Mouse (Mus musculus) lung, embryonic 15.5 days (tissue): ENCODE data around the gene Tbc1d15. TPM values are rescaled to one million over a fixed set of nuclear protein-coding genes. Genes with fewer than 3 reads are reported as not detected.

ENCODE experiments used
- ATAC-seq: fragments of 200-750 bp; cut with Nextera tagmentation; 2 replicates; pipeline ENCODE4 v1.8.0; 2017; ENCODE audit warnings: moderate number of reproducible peaks, borderline replicate concordance; ENCODE audit not compliant: low FRiP score, low TSS enrichment; ENCODE audit errors: extremely low read depth
- H3K27ac ChIP-seq: fragments of 300-500 bp; sonication (generic); 2 replicates; pipeline ENCODE4 v1.5.1; 2015; ENCODE audit warnings: moderate library complexity, mild to moderate bottlenecking, inconsistent platforms
- H3K27me3 ChIP-seq: fragments of 300-500 bp; sonication (generic); 2 replicates; pipeline ENCODE4 v1.6.1; 2015; ENCODE audit warnings: inconsistent platforms
- H3K36me3 ChIP-seq: fragments of 300-500 bp; sonication (generic); 2 replicates; pipeline ENCODE4 v1.6.1; 2015; ENCODE audit warnings: inconsistent platforms
- H3K4me1 ChIP-seq: fragments of 300-500 bp; sonication (generic); 2 replicates; pipeline ENCODE4 v1.6.1; 2015; ENCODE audit warnings: inconsistent platforms
- H3K4me2 ChIP-seq: fragments of 300-500 bp; sonication (generic); 2 replicates; pipeline ENCODE4 v1.6.1; 2015; ENCODE audit warnings: inconsistent platforms, mild to moderate bottlenecking, moderate library complexity
- H3K4me3 ChIP-seq: fragments of 300-500 bp; sonication (generic); 2 replicates; pipeline ENCODE4 v1.5.1; 2015; ENCODE audit warnings: mild to moderate bottlenecking, inconsistent platforms
- H3K9ac ChIP-seq: fragments of 300-500 bp; sonication (generic); 2 replicates; pipeline ENCODE4 v1.6.1; 2015; ENCODE audit warnings: inconsistent platforms
- H3K9me3 ChIP-seq: fragments of 300-500 bp; sonication (generic); 2 replicates; pipeline ENCODE4 v1.6.1; 2016; ENCODE audit warnings: inconsistent platforms
- WGBS: fragments of 180-500 bp; shearing (Covaris S2); methylation state at CpG from one replicate; pipeline ENCODE4 v1.1.7; 2015; 5-methylcytosine and 5-hydroxymethylcytosine counted together
- polyA plus RNA-seq: library from polyadenylated mRNA; unstranded; fragments of >200 nt; fragmentation: Nextera tagmentation; extraction: Ambion mirVana; gene quantifications from 2 replicates; pipeline ENCODE4 v1.2.1, GENCODE M21; 2015

Tbc1d15 gene
- polyA plus RNA-seq, 1 experiment from 2014 or later, result 57.4 TPM

GRCm38 (mm10) chr10:115270612-115271390 lies 19.5 kb upstream of the Tbc1d15 start:
- WGBS, result 83% methylated on average over 12 of the region's 12 CpGs
- Histone ChIP-seq H3K36me3 (no peaks in the 10 kb centered on the region), H3K9me3 (no peaks in the 10 kb centered on the region), H3K9ac (no peak overlapping the region), H3K4me2 (no peak overlapping the region), H3K27me3 (no peaks in the 10 kb centered on the region), H3K4me1 (no peaks in the 10 kb centered on the region), H3K4me3 (no peak overlapping the region), H3K27ac (no peak overlapping the region)
- no peak for ATAC-seq

DNA sequence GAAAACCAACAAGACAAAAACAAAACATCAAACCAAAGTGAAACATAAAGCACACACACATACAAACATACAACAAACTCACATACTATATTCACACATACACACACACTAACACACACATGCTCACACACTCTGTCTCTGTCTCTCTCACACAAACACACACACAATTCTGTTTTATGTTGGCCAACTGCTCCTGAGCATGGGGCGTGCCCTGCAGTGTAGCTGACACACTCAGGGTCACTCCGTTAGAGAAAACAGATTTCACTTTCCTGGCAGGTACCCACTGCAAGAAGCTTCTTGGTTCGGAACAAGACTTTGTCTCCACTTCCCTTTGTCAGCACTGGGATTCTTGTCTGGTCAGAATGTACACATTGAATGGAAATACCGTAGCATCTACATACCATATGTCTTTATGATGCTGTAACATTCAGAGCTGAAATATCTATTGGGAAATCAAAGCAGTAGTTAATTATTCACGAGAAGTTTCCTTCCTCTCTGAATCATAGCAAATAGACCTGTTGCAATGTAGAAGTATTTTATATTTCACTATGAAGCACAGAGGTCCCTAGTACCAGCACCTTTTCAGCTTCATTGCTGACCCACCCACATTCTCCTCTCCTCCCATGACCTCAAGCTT lies 11.8 kb upstream of the Tbc1d15 start:
- Histone ChIP-seq H3K9me3 (no peaks in the 10 kb centered on the region), H3K4me1 (no peaks in the 10 kb centered on the region), H3K27me3 (no peaks in the 10 kb centered on the region), H3K36me3 (no peaks in the 10 kb centered on the region), H3K4me2 (no peak overlapping the region), H3K27ac (no peak overlapping the region), H3K9ac (no peak overlapping the region), H3K4me3 (no peak overlapping the region)
- WGBS, result 63% methylated on average over 5 of the region's 5 CpGs
- no peak for ATAC-seq

GRCm38 (mm10) chr10:115262261-115262660 lies 11.0 kb upstream of the Tbc1d15 start:
- no peaks in the 10 kb centered on the region for H3K27me3 ChIP-seq
- H3K9me3 ChIP-seq, result no peaks in the 10 kb centered on the region
- WGBS, result 59% methylated on average over 2 of the region's 2 CpGs
- H3K36me3 ChIP-seq, result no peaks in the 10 kb centered on the region
- H3K4me3 ChIP-seq, result no peak overlapping the region
- H3K4me1 ChIP-seq, result no peaks in the 10 kb centered on the region
- H3K9ac ChIP-seq, result no peak overlapping the region
- no peak for ATAC-seq
- no peak overlapping the region for H3K27ac ChIP-seq
- no peak overlapping the region for H3K4me2 ChIP-seq

GRCm38 (mm10) chr10:115261428-115261827 lies 10.2 kb upstream of the Tbc1d15 start:
- no peak overlapping the region for H3K9ac ChIP-seq
- no peak for ATAC-seq
- H3K4me3 ChIP-seq, result no peak overlapping the region
- H3K4me1 ChIP-seq, result no peaks in the 10 kb centered on the region
- no peaks in the 10 kb centered on the region for H3K36me3 ChIP-seq
- no peak overlapping the region for H3K4me2 ChIP-seq
- no peak overlapping the region for H3K27ac ChIP-seq
- 82% methylated on average over 3 of the region's 3 CpGs for WGBS
- H3K9me3 ChIP-seq, result no peaks in the 10 kb centered on the region
- H3K27me3 ChIP-seq, result no peaks in the 10 kb centered on the region

- Histone ChIP-seq H3K9me3 (no peaks in the 10 kb centered on the region), H3K27me3 (no peaks in the 10 kb centered on the region), H3K4me2 (no peak overlapping the region), H3K36me3 (no peaks in the 10 kb centered on the region), H3K4me3 (no peak overlapping the region), H3K9ac (no peak overlapping the region), H3K4me1 (peaks cover 2% of the 10 kb centered on the region; the same call in 1 of the 2 replicates), H3K27ac (no peak overlapping the region)
- 78% methylated on average over 5 of the region's 5 CpGs for WGBS
- no peak for ATAC-seq
These were observed 4.9 kb upstream of the Tbc1d15 start for GRCm38 (mm10) chr10:115256162-115256561.

GRCm38 (mm10) chr10:115253521-115253920 lies 2.3 kb upstream of the Tbc1d15 start:
- WGBS, result 64% methylated on average over 3 of the region's 3 CpGs
- Histone ChIP-seq H3K4me2 (no peak overlapping the region), H3K9ac (no peak overlapping the region), H3K4me3 (no peak overlapping the region), H3K4me1 (peaks cover 10% of the 10 kb centered on the region), H3K27me3 (no peaks in the 10 kb centered on the region), H3K36me3 (no peaks in the 10 kb centered on the region), H3K27ac (no peak overlapping the region), H3K9me3 (no peaks in the 10 kb centered on the region)
- ATAC-seq, result no peak

DNA sequence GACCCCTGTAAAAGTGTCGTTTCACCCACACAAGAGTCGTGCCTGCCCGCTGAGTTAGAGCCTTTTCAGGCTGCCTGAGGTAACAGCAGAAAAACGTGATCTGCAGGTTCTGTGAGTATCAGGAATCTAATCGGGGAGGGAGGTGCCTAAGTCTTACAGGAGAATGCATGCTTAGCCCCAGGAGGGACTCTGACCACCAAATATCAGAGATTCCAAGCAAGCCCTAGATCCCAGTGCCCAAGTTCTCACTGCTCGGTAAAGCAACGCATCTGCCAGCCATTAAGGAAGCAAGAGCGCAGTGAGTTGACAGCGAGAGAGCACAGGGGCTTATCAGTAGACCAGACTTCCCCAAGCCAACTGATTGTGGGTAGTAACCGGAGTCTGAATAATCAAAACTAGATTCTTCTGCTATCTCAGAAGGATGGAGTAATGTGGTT lies 1.1 kb upstream of the Tbc1d15 start:
- peak overlapping the region; percentile 75 for H3K27ac ChIP-seq
- H3K4me2 ChIP-seq, result peak overlapping the region; percentile 73
- ATAC-seq, result no peak
- WGBS, result 4% methylated on average over 10 of the region's 10 CpGs
- no peaks in the 10 kb centered on the region for H3K9me3 ChIP-seq
- peak overlapping the region; percentile 94 for H3K4me3 ChIP-seq
- H3K27me3 ChIP-seq, result no peaks in the 10 kb centered on the region
- peak overlapping the region; percentile 49 for H3K9ac ChIP-seq
- no peaks in the 10 kb centered on the region for H3K36me3 ChIP-seq
- H3K4me1 ChIP-seq, result peaks cover 10% of the 10 kb centered on the region

- no peaks in the 10 kb centered on the region for H3K36me3 ChIP-seq
These were observed 806 bp downstream of the Tbc1d15 start for GRCm38 (mm10) chr10:115250235-115251087.

DNA sequence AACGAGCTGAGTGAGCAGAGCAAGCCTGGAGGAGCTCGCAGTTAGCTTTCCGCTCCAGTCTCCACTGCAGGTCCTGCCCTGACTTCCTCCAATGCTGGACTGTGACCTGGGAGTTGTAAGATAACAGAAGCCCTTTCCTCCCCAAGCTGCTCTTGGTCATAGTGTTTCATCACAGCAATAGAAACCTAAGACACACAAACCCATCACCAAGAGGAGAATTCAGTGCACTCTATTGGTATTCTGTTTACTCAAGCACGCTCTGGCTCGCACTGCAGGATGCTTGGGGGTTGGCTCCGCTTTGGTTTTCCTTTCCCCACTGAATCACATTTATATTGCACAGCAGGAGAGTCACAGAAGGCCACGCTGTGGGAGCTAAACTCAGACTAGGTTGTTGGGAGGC lies 3.2 kb downstream of the Tbc1d15 start:
- Histone ChIP-seq H3K9ac (no peak overlapping the region), H3K4me1 (peaks cover 10% of the 10 kb centered on the region), H3K4me3 (no peak overlapping the region), H3K36me3 (no peaks in the 10 kb centered on the region), H3K27me3 (no peaks in the 10 kb centered on the region), H3K4me2 (no peak overlapping the region), H3K9me3 (no peaks in the 10 kb centered on the region), H3K27ac (no peak overlapping the region)
- WGBS, result 42% methylated on average over 7 of the region's 7 CpGs
- ATAC-seq, result no peak

More at GRCm38 (mm10) chr10:115250235-115251087, 806 bp downstream of the Tbc1d15 start:
- Histone ChIP-seq H3K27me3 (no peaks in the 10 kb centered on the region), H3K9ac (peak overlapping the region; percentile 89), H3K4me1 (peaks cover 10% of the 10 kb centered on the region), H3K9me3 (no peaks in the 10 kb centered on the region), H3K27ac (0 out of 2 replicates have a peak overlapping the region, but pooled peaks have one; percentile 50), H3K4me3 (peak overlapping the region; percentile 94), H3K4me2 (peak overlapping the region; percentile 71)
- ATAC-seq, result peak; percentile 4; the same call in 1 of the 2 replicates
- 21% methylated on average over 38 of the region's 38 CpGs for WGBS

DNA sequence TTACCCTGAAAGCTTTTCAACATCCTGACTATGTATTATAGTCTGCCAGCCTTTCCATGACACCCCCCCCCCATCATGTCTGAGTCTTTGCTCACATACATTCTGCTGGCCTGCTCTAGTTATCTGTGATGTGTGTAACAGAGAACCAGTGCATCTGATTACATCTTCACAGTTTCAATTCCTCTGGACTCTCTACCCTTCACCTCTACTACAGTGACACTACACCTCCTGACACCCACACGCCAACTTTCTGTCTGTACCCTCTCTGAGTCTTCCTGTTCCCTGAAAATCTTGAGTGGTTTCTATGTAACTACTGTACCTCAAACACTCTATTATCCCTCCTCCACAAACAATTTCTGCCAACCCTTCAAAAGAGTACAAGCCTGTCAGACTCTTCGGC lies 5.8 kb downstream of the Tbc1d15 start:
- no peak for ATAC-seq
- Histone ChIP-seq H3K4me2 (no peak overlapping the region), H3K9ac (no peak overlapping the region), H3K4me3 (no peak overlapping the region), H3K9me3 (no peaks in the 10 kb centered on the region), H3K27me3 (no peaks in the 10 kb centered on the region), H3K36me3 (no peaks in the 10 kb centered on the region), H3K4me1 (peaks cover 17% of the 10 kb centered on the region), H3K27ac (no peak overlapping the region)
- WGBS, result 83% methylated on average over 2 of the region's 2 CpGs

DNA sequence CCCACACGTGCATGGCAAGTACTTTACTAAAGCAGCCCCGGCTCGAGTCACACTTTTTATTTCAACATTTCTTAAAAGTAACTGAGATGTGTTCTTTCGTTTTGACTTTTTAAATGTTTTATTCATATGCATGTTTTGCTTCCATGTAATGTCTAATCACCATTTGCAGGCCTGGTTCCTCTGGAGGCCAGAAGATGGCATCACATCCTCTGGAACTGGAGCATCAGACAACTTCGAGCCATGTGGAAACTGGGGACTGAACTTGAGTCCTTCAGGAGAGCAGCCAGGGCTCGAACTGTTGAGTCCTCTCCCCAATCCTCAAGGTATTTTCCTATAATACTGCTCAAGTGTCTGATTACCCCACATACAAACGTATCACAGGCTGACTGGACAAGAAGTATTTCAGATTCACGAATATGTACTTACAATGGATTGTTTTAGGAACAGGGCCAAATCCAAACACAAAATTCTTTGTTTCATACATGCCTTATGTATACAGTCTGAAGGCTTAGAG lies 10.1 kb downstream of the Tbc1d15 start:
- no peak overlapping the region for H3K27ac ChIP-seq
- peaks cover 9% of the 10 kb centered on the region for H3K4me1 ChIP-seq
- no peak overlapping the region for H3K9ac ChIP-seq
- peaks cover 21% of the 10 kb centered on the region for H3K36me3 ChIP-seq
- 62% methylated on average over 8 of the region's 8 CpGs for WGBS
- no peaks in the 10 kb centered on the region for H3K9me3 ChIP-seq
- H3K4me3 ChIP-seq, result no peak overlapping the region
- H3K4me2 ChIP-seq, result no peak overlapping the region
- no peak for ATAC-seq
- no peaks in the 10 kb centered on the region for H3K27me3 ChIP-seq
